Mouse (Mus musculus): ENCODE measurements around the gene Wdr83os. TPM values are rescaled to one million over a fixed set of nuclear protein-coding genes. Genes with fewer than 3 reads are reported as not detected.
"Not testable (repeated sequence)": the region's sequence is repeated elsewhere in the genome, so short reads cannot be mapped to it uniquely, and the experiment has no call there.

Wdr83os gene
- polyA plus RNA-seq, 1 experiment from 2014 or later: 135 TPM

DNA sequence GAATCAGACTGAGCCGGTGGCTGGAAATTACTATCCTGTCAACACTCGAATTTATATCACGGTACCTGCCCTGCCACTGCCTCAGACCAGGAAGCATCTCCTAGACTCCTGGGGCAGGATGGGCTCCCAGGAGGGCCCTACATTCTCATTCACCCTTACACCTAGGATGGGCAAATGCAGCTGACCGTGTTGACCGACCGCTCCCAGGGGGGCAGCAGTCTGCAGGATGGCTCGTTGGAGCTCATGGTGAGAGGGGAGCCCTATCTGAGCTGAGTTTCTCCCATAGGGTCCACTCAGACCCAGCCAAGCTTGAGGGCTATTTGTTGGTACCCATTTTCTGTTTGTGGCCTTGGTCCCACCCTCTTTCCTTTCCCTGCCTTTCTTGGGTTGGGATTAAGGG lies 15.0 kb downstream of the Wdr83os start:
- Histone ChIP-seq H3K4me2 (no peak overlapping the region), H3K4me1 (ENCODE audit: control insufficient read depth, insufficient read depth, low read length) (no peaks in the 10 kb centered on the region), H3K9me3 (ENCODE audit: control insufficient read depth, low read length) (no peaks in the 10 kb centered on the region), H3K4me3 (ENCODE audit: low read depth, low read length) (no peak overlapping the region), H3K36me3 (ENCODE audit: control insufficient read depth, insufficient read depth, low read length) (no peaks in the 10 kb centered on the region; the same call in 1 of the 2 replicates), H3K27ac (ENCODE audit: low read depth, low read length) (no peak overlapping the region), H3K27me3 (ENCODE audit: control insufficient read depth, insufficient read depth, low read length) (no peaks in the 10 kb centered on the region), H3K9ac (ENCODE audit: low read length) (no peak overlapping the region)
- ATAC-seq (ENCODE audit: low FRiP score) (no peak), DNase-seq (ENCODE audit: low spot score, missing footprints) (no peak)
- 93% methylated on average over 7 of the region's 7 CpGs for WGBS

DNA sequence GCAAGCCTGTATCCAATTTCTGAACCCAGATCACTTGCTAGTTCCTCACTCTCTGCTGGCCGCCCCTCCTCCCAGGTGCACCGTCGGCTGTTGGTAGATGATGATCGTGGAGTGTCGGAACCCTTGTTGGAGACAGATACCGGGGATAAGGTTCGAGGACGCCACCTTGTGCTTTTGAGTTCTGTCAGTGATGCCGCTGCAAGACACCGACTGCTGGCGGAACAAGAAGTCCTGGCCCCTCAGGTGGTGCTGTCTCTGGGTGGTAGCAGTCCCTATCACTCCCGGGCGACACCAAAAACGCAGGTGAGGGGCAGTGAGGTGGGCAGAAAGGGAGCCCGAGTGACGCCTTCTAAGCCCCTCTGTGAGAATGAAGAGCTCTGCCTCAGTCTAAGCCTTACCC lies 15.7 kb downstream of the Wdr83os start:
- Histone ChIP-seq H3K9me3 (ENCODE audit: control insufficient read depth, low read length) (no peaks in the 10 kb centered on the region), H3K27ac (ENCODE audit: low read depth, low read length) (no peak overlapping the region), H3K27me3 (ENCODE audit: control insufficient read depth, insufficient read depth, low read length) (no peaks in the 10 kb centered on the region), H3K4me3 (ENCODE audit: low read depth, low read length) (no peak overlapping the region), H3K9ac (ENCODE audit: low read length) (no peak overlapping the region), H3K4me2 (no peak overlapping the region), H3K36me3 (ENCODE audit: control insufficient read depth, insufficient read depth, low read length) (no peaks in the 10 kb centered on the region; the same call in 1 of the 2 replicates), H3K4me1 (ENCODE audit: control insufficient read depth, insufficient read depth, low read length) (no peaks in the 10 kb centered on the region)
- ATAC-seq (ENCODE audit: low FRiP score) (no peak), DNase-seq (ENCODE audit: low spot score, missing footprints) (no peak)
- 91% methylated on average over 16 of the region's 16 CpGs for WGBS

DNA sequence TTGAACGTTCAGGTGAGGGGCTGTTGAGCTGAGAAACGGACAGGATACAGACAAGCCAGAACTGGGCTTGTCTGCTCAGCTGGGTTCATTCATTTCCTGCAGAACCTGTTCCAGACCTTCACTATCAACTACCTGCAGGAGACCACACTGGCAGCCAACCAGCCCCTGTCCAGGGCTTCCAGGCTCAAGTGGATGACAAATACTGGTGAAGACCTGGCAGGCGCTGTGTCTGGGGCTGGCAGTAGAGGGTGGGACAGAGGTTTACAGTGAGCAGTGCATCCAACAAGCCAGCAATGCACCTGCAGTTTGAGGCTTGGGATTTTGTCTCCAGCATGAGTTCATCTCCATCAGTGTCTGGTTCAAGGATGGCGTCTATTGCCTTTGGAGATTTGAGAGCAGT lies 16.3 kb downstream of the Wdr83os start:
- H3K36me3 ChIP-seq (ENCODE audit: control insufficient read depth, insufficient read depth, low read length): no peaks in the 10 kb centered on the region; the same call in 1 of the 2 replicates
- H3K4me2 ChIP-seq: no peak overlapping the region
- H3K27me3 ChIP-seq (ENCODE audit: control insufficient read depth, insufficient read depth, low read length): no peaks in the 10 kb centered on the region
- H3K27ac ChIP-seq (ENCODE audit: low read depth, low read length): no peak overlapping the region
- ATAC-seq (ENCODE audit: low FRiP score) (no peak), DNase-seq (ENCODE audit: low spot score, missing footprints) (no peak)
- no peak overlapping the region for H3K4me3 ChIP-seq (ENCODE audit: low read depth, low read length)
- WGBS: 91% methylated on average over 4 of the region's 4 CpGs
- no peaks in the 10 kb centered on the region for H3K4me1 ChIP-seq (ENCODE audit: control insufficient read depth, insufficient read depth, low read length)
- no peak overlapping the region for H3K9ac ChIP-seq (ENCODE audit: low read length)
- H3K9me3 ChIP-seq (ENCODE audit: control insufficient read depth, low read length): no peaks in the 10 kb centered on the region

DNA sequence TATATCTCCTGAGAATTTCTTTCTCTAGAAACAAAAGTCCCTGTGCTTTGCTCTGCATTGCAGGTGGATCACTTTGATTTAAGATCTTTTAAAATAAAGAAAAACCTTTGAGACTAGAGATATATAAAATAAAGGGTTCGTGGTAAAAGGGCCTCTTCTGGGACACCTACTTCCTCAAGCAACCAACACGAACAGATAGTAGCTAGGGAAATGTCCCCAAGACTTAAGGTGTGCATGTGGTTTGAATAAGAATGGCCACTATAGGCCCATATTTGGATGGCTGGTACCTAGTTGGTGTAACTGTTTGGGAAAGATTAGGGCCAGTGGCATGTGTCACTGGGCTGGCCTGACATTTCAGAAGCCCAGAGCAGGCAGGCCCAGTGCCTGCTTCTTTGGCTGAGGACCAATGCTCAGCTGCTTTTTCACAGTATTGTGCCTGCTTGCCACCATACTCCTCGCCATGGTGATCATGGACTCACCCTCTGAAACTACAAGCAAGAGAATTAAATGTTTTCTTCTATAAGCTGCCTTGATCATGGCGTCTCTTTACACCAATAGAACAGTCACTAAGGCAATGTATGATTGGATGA lies 19.6 kb downstream of the Wdr83os start:
- 82% methylated on average over 4 of the region's 4 CpGs for WGBS
- H3K27me3 ChIP-seq (ENCODE audit: control insufficient read depth, insufficient read depth, low read length): no peaks in the 10 kb centered on the region
- H3K27ac ChIP-seq (ENCODE audit: low read depth, low read length): no peak overlapping the region
- ATAC-seq (ENCODE audit: low FRiP score): no peak
- no peak overlapping the region for H3K4me2 ChIP-seq
- H3K9ac ChIP-seq (ENCODE audit: low read length): no peak overlapping the region
- no peaks in the 10 kb centered on the region for H3K9me3 ChIP-seq (ENCODE audit: control insufficient read depth, low read length)
- no peak for DNase-seq (ENCODE audit: low spot score, missing footprints)
- H3K4me3 ChIP-seq (ENCODE audit: low read depth, low read length): no peak overlapping the region
- H3K36me3 ChIP-seq (ENCODE audit: control insufficient read depth, insufficient read depth, low read length): no peaks in the 10 kb centered on the region; the same call in 1 of the 2 replicates
- no peaks in the 10 kb centered on the region for H3K4me1 ChIP-seq (ENCODE audit: control insufficient read depth, insufficient read depth, low read length)

DNA sequence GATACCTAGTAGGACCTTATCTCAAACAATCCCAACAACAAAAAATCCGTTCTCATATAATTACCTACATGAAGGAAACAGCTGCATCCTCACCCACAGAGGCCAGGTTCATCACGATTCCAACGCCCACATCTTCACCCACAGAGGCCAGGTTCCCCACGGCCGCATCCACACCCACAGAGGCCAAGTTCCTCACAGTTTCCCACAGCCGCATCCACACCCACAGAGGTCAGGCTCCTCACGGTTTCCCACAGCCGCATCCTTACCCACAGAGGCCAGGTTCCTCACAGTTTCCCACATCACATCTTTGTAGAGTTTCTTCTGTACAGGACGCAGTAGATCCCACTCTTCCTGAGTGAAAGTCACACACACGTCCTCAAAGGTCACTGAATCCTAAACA lies 32.7 kb downstream of the Wdr83os start:
- H3K4me2 ChIP-seq: no peak overlapping the region
- H3K9me3 ChIP-seq (ENCODE audit: control insufficient read depth, low read length): no peaks in the 10 kb centered on the region
- WGBS: 93% methylated on average over 10 of the region's 10 CpGs
- H3K36me3 ChIP-seq (ENCODE audit: control insufficient read depth, insufficient read depth, low read length): peaks cover 4% of the 10 kb centered on the region; the same call in 1 of the 2 replicates
- H3K4me1 ChIP-seq (ENCODE audit: control insufficient read depth, insufficient read depth, low read length): no peaks in the 10 kb centered on the region
- H3K27ac ChIP-seq (ENCODE audit: low read depth, low read length): no peak overlapping the region
- H3K27me3 ChIP-seq (ENCODE audit: control insufficient read depth, insufficient read depth, low read length): no peaks in the 10 kb centered on the region
- H3K9ac ChIP-seq (ENCODE audit: low read length): no peak overlapping the region
- no peak for DNase-seq (ENCODE audit: low spot score, missing footprints)
- no peak for ATAC-seq (ENCODE audit: low FRiP score)
- no peak overlapping the region for H3K4me3 ChIP-seq (ENCODE audit: low read depth, low read length)

- H3K4me3 ChIP-seq (ENCODE audit: low read depth, low read length): no peak overlapping the region
- WGBS: 73% methylated on average over 4 of the region's 4 CpGs
- H3K9me3 ChIP-seq (ENCODE audit: control insufficient read depth, low read length): no peaks in the 10 kb centered on the region
- H3K27me3 ChIP-seq (ENCODE audit: control insufficient read depth, insufficient read depth, low read length): no peaks in the 10 kb centered on the region
- H3K4me1 ChIP-seq (ENCODE audit: control insufficient read depth, insufficient read depth, low read length): no peaks in the 10 kb centered on the region
- ATAC-seq (ENCODE audit: low FRiP score) (no peak), DNase-seq (ENCODE audit: low spot score, missing footprints) (no peak)
- no peaks in the 10 kb centered on the region for H3K36me3 ChIP-seq (ENCODE audit: control insufficient read depth, insufficient read depth, low read length)
- no peak overlapping the region for H3K4me2 ChIP-seq
- no peak overlapping the region for H3K27ac ChIP-seq (ENCODE audit: low read depth, low read length)
- H3K9ac ChIP-seq (ENCODE audit: low read length): no peak overlapping the region
Observed at GRCm38 (mm10) chr8:85115501-85115900, 35.0 kb downstream of the Wdr83os start.

GRCm38 (mm10) chr8:85116984-85117383 lies 36.4 kb downstream of the Wdr83os start:
- ATAC-seq (ENCODE audit: low FRiP score) (no peak), DNase-seq (ENCODE audit: low spot score, missing footprints) (no peak)
- H3K36me3 ChIP-seq (ENCODE audit: control insufficient read depth, insufficient read depth, low read length): no peaks in the 10 kb centered on the region
- 93% methylated on average over 7 of the region's 7 CpGs for WGBS
- no peaks in the 10 kb centered on the region for H3K9me3 ChIP-seq (ENCODE audit: control insufficient read depth, low read length)
- H3K4me2 ChIP-seq: no peak overlapping the region
- H3K27ac ChIP-seq (ENCODE audit: low read depth, low read length): no peak overlapping the region
- no peak overlapping the region for H3K9ac ChIP-seq (ENCODE audit: low read length)
- H3K27me3 ChIP-seq (ENCODE audit: control insufficient read depth, insufficient read depth, low read length): no peaks in the 10 kb centered on the region
- H3K4me1 ChIP-seq (ENCODE audit: control insufficient read depth, insufficient read depth, low read length): no peaks in the 10 kb centered on the region
- H3K4me3 ChIP-seq (ENCODE audit: low read depth, low read length): no peak overlapping the region

DNA sequence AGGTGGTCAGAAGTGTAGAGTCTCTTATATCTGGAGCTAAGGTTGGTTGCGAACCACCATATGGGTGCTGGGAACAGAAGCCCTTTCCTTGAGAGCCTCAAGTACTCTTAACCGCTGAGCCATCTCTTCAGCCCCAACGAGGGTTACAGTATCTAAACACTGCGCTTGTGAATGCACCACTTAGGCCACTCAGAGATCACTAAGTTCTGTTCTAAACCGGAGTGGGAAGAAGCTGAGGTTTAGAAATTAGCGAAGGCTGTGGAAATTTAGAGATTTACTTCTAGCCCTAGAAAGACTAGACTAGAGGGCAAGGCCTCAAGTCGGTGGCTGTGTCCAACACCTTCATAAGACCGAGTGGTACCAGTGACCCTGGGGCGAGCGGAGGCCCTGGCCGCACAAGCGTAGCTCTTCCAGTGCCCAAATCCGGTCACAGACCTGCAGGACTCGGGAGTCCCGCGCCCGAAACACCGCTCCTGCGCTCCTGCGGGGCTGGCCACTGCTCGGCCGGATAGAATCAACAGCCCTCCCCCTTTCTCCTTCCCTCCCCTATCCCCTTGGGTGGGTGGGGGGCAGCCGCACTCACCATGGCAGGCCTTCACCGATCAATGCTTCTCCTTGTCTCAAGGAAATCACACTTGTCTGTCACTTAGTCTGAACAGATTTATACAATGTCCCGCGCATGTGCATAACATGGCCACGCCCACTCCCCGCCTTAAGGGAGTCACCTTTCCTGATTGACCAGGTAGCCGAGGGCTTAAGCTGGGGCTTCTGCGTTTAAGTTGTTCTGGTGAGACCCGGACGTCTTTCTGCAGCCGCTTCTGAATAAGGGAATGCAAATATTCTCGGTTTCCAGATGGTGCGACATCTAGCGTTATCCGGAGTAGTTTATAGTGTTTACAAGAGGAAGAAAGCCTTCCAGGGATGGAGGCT lies 38.8 kb downstream of the Wdr83os start:
- H3K27ac ChIP-seq (ENCODE audit: low read depth, low read length): no peak overlapping the region
- peak; percentile 97 for DNase-seq (ENCODE audit: low spot score, missing footprints)
- peak overlapping the region; percentile 47 for H3K4me3 ChIP-seq (ENCODE audit: low read depth, low read length)
- H3K4me1 ChIP-seq (ENCODE audit: control insufficient read depth, insufficient read depth, low read length): no peaks in the 10 kb centered on the region
- ATAC-seq (ENCODE audit: low FRiP score): peak; percentile 83
- H3K36me3 ChIP-seq (ENCODE audit: control insufficient read depth, insufficient read depth, low read length): no peaks in the 10 kb centered on the region
- H3K27me3 ChIP-seq (ENCODE audit: control insufficient read depth, insufficient read depth, low read length): no peaks in the 10 kb centered on the region
- H3K4me2 ChIP-seq: peak overlapping the region; percentile 78
- H3K9ac ChIP-seq (ENCODE audit: low read length): peak overlapping the region; percentile 68
- no peaks in the 10 kb centered on the region for H3K9me3 ChIP-seq (ENCODE audit: control insufficient read depth, low read length)
- WGBS: 8% methylated on average over 37 of the region's 37 CpGs

DNA sequence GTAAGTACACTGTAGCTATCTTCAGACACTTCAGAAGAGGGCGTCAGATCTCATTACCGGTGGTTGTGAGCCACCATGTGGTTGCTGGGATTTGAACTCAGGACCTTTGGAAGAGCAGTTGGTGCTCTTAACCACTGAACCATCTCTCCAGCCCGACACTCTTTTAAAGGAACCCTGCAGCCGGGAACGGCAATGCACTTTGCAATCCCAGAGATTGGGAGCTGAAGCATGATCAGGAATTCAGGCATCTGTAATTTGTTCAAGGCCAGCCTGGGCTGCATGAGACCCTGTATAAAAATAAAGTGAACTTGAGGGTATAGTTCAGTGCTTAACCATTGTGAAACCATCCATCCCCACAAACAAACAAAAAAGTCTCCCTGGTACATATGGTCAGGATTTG lies 39.7 kb downstream of the Wdr83os start:
- H3K4me1 ChIP-seq (ENCODE audit: control insufficient read depth, insufficient read depth, low read length); H3K36me3 ChIP-seq (ENCODE audit: control insufficient read depth, insufficient read depth, low read length); H3K4me3 ChIP-seq (ENCODE audit: low read depth, low read length); ATAC-seq (ENCODE audit: low FRiP score); H3K27ac ChIP-seq (ENCODE audit: low read depth, low read length); DNase-seq (ENCODE audit: low spot score, missing footprints); H3K9ac ChIP-seq (ENCODE audit: low read length); H3K9me3 ChIP-seq (ENCODE audit: control insufficient read depth, low read length); H3K27me3 ChIP-seq (ENCODE audit: control insufficient read depth, insufficient read depth, low read length); H3K4me2 ChIP-seq: not testable (repeated sequence)
- 74% methylated on average over 5 of the region's 5 CpGs for WGBS
